Mouse (Mus musculus): ENCODE data around the gene Gm10037. TPM values are rescaled to one million over a fixed set of nuclear protein-coding genes. Genes with fewer than 3 reads are reported as not detected.

Gene Gm10037
- polyA plus RNA-seq, 1 experiment: 0.34 TPM

GRCm38 (mm10) chr13:67850361-67850760 is 19.5 kb downstream of the Gm10037 start:
- H3K27ac ChIP-seq (ENCODE audit: control insufficient read depth, insufficient read depth, low read length): no peak overlapping the region
- no peaks in the 10 kb centered on the region for H3K27me3 ChIP-seq (ENCODE audit: control insufficient read depth, insufficient read depth, low read length)
- DNase-seq: no peak
- no peaks in the 10 kb centered on the region for H3K4me1 ChIP-seq (replicated peaks; ENCODE audit: control insufficient read depth, insufficient read depth, low read length)
- no peak for TF ChIP-seq CTCF (IDR thresholded peaks at IDR 0.05; ENCODE audit: borderline replicate concordance, control insufficient read depth, extremely low read depth, insufficient read depth, low read length, poor library complexity)
- TF ChIP-seq POLR2A (IDR thresholded peaks at IDR 0.05; ENCODE audit: control insufficient read depth, extremely low read depth, insufficient read depth, low read length, poor library complexity): no peak
- no peak overlapping the region for H3K4me3 ChIP-seq (ENCODE audit: control insufficient read depth, insufficient read depth, low read length)
- H3K36me3 ChIP-seq (ENCODE audit: control insufficient read depth, insufficient read depth, low read length): no peaks in the 10 kb centered on the region
- 86% methylated on average over 3 of the region's 3 CpGs for WGBS

DNA sequence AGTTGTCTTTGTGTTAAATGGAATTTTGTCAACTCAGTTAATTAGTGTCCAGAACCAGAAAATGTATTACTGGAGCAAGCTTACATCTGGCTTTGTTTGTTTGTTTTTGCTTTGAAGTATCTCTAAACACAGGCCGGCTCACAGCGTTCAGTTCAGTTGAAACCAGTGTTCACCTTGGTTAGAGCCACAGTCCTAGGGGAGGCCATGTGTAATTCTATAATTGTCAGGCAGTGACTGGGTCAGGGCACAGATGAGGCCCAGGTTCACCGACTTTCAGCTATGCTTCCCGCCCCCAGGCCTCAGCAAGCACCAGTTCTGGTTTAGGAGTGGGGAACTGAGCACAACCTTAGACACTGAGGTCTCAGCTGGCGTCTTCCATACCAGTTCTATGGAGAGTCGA is 22.2 kb downstream of the Gm10037 start:
- no peaks in the 10 kb centered on the region for H3K4me1 ChIP-seq (replicated peaks; ENCODE audit: control insufficient read depth, insufficient read depth, low read length)
- TF ChIP-seq POLR2A (IDR thresholded peaks at IDR 0.05; ENCODE audit: control insufficient read depth, extremely low read depth, insufficient read depth, low read length, poor library complexity) (no peak), CTCF (IDR thresholded peaks at IDR 0.05; ENCODE audit: borderline replicate concordance, control insufficient read depth, extremely low read depth, insufficient read depth, low read length, poor library complexity) (no peak)
- 86% methylated on average over 6 of the region's 6 CpGs for WGBS
- H3K36me3 ChIP-seq (ENCODE audit: control insufficient read depth, insufficient read depth, low read length): no peaks in the 10 kb centered on the region
- H3K27me3 ChIP-seq (ENCODE audit: control insufficient read depth, insufficient read depth, low read length): no peaks in the 10 kb centered on the region
- no peak for DNase-seq
- H3K27ac ChIP-seq (ENCODE audit: control insufficient read depth, insufficient read depth, low read length): no peak overlapping the region
- no peak overlapping the region for H3K4me3 ChIP-seq (ENCODE audit: control insufficient read depth, insufficient read depth, low read length)

GRCm38 (mm10) chr13:67853983-67854382 is 23.1 kb downstream of the Gm10037 start:
- Histone ChIP-seq H3K27me3 (ENCODE audit: control insufficient read depth, insufficient read depth, low read length) (no peaks in the 10 kb centered on the region), H3K27ac (ENCODE audit: control insufficient read depth, insufficient read depth, low read length) (no peak overlapping the region), H3K4me3 (ENCODE audit: control insufficient read depth, insufficient read depth, low read length) (no peak overlapping the region), H3K36me3 (ENCODE audit: control insufficient read depth, insufficient read depth, low read length) (no peaks in the 10 kb centered on the region), H3K4me1 (replicated peaks; ENCODE audit: control insufficient read depth, insufficient read depth, low read length) (no peaks in the 10 kb centered on the region)
- TF ChIP-seq POLR2A (IDR thresholded peaks at IDR 0.05; ENCODE audit: control insufficient read depth, extremely low read depth, insufficient read depth, low read length, poor library complexity) (no peak), CTCF (IDR thresholded peaks at IDR 0.05; ENCODE audit: borderline replicate concordance, control insufficient read depth, extremely low read depth, insufficient read depth, low read length, poor library complexity) (no peak)
- WGBS: 87% methylated on average over 2 of the region's 2 CpGs
- no peak for DNase-seq

DNA sequence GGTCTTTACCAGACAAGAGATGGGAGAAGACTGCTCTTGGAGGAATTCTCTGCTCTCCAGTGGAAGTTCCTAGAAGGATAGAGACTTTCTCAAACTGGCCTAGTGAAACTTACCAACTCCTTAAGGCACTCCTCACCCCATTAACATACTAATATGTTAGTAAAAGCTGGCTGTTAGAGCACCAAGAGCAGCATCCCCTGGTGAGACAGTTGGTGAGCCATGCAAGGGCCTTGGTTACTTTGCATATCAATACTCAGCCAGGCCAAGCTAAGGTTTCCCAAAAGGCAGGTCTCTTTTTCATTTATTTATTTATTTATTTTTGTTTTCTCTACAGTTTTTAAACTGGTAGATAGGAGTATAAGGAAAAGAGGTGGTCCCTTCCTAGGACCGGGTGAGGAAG is 26.4 kb downstream of the Gm10037 start:
- no peak overlapping the region for H3K4me3 ChIP-seq (ENCODE audit: control insufficient read depth, insufficient read depth, low read length)
- H3K36me3 ChIP-seq (ENCODE audit: control insufficient read depth, insufficient read depth, low read length): no peaks in the 10 kb centered on the region
- H3K27me3 ChIP-seq (ENCODE audit: control insufficient read depth, insufficient read depth, low read length): no peaks in the 10 kb centered on the region
- no peak for DNase-seq
- H3K27ac ChIP-seq (ENCODE audit: control insufficient read depth, insufficient read depth, low read length): no peak overlapping the region
- WGBS: 50% methylated on average over 1 of the region's 1 CpGs
- no peak for TF ChIP-seq POLR2A (IDR thresholded peaks at IDR 0.05; ENCODE audit: control insufficient read depth, extremely low read depth, insufficient read depth, low read length, poor library complexity)
- TF ChIP-seq CTCF (IDR thresholded peaks at IDR 0.05; ENCODE audit: borderline replicate concordance, control insufficient read depth, extremely low read depth, insufficient read depth, low read length, poor library complexity): no peak
- H3K4me1 ChIP-seq (replicated peaks; ENCODE audit: control insufficient read depth, insufficient read depth, low read length): no peaks in the 10 kb centered on the region

- Histone ChIP-seq H3K36me3 (ENCODE audit: control insufficient read depth, insufficient read depth, low read length) (no peaks in the 10 kb centered on the region), H3K4me3 (ENCODE audit: control insufficient read depth, insufficient read depth, low read length) (no peak overlapping the region), H3K27me3 (ENCODE audit: control insufficient read depth, insufficient read depth, low read length) (no peaks in the 10 kb centered on the region), H3K4me1 (replicated peaks; ENCODE audit: control insufficient read depth, insufficient read depth, low read length) (no peaks in the 10 kb centered on the region), H3K27ac (ENCODE audit: control insufficient read depth, insufficient read depth, low read length) (no peak overlapping the region)
- DNase-seq: no peak
- TF ChIP-seq POLR2A (IDR thresholded peaks at IDR 0.05; ENCODE audit: control insufficient read depth, extremely low read depth, insufficient read depth, low read length, poor library complexity): no peak
- no peak for TF ChIP-seq CTCF (IDR thresholded peaks at IDR 0.05; ENCODE audit: borderline replicate concordance, control insufficient read depth, extremely low read depth, insufficient read depth, low read length, poor library complexity)
- WGBS: 90% methylated on average over 9 of the region's 9 CpGs
Measured at GRCm38 (mm10) chr13:67862508-67862907, 31.6 kb downstream of the Gm10037 start.

GRCm38 (mm10) chr13:67863026-67863425 is 32.1 kb downstream of the Gm10037 start, which contains the start of gene BC048507:
Gene BC048507 (plus strand): TSS chr13:67863326.
- H3K4me1 ChIP-seq (replicated peaks; ENCODE audit: control insufficient read depth, insufficient read depth, low read length): no peaks in the 10 kb centered on the region
- DNase-seq: no peak
- H3K36me3 ChIP-seq (ENCODE audit: control insufficient read depth, insufficient read depth, low read length): no peaks in the 10 kb centered on the region
- TF ChIP-seq POLR2A (IDR thresholded peaks at IDR 0.05; ENCODE audit: control insufficient read depth, extremely low read depth, insufficient read depth, low read length, poor library complexity) (no peak), CTCF (IDR thresholded peaks at IDR 0.05; ENCODE audit: borderline replicate concordance, control insufficient read depth, extremely low read depth, insufficient read depth, low read length, poor library complexity) (no peak)
- H3K27ac ChIP-seq (ENCODE audit: control insufficient read depth, insufficient read depth, low read length): no peak within 1 kb of the TSS
- no peak within 1 kb of the TSS for H3K4me3 ChIP-seq (ENCODE audit: control insufficient read depth, insufficient read depth, low read length)
- H3K27me3 ChIP-seq (ENCODE audit: control insufficient read depth, insufficient read depth, low read length): no peaks in the 10 kb centered on the region
- WGBS: 81% methylated on average over 11 of the region's 11 CpGs

DNA sequence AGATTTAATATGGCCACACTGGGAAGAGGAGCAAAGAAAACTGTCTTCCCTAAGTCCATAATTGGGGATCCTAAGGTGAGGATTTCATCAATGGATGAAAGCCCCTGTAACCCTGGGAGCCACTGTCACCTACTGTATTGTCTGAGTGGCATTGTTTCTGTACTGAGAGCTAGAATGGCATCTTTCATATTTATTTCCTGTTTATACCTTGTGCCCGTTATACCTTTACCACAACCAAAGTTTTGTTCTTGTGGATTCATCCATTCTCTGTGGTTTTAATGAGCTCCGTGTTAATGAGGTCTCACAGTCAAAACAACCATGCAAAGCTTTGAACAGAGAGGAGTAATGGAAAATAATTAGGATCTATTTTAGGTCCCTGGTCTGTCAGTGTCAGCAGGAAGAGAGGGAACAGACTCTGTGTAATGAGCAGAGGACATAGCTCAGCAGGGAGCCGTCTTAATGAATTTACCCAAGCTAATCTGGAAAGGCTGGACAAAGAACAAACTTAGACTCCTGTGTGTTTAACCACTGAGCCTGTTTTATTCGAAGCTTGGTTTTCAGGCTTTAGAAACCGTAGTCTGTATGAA is 34.0 kb downstream of the Gm10037 start:
- Histone ChIP-seq H3K27ac (ENCODE audit: control insufficient read depth, insufficient read depth, low read length) (no peak overlapping the region), H3K27me3 (ENCODE audit: control insufficient read depth, insufficient read depth, low read length) (no peaks in the 10 kb centered on the region), H3K4me3 (ENCODE audit: control insufficient read depth, insufficient read depth, low read length) (no peak overlapping the region), H3K4me1 (replicated peaks; ENCODE audit: control insufficient read depth, insufficient read depth, low read length) (no peaks in the 10 kb centered on the region), H3K36me3 (ENCODE audit: control insufficient read depth, insufficient read depth, low read length) (no peaks in the 10 kb centered on the region)
- TF ChIP-seq CTCF (IDR thresholded peaks at IDR 0.05; ENCODE audit: borderline replicate concordance, control insufficient read depth, extremely low read depth, insufficient read depth, low read length, poor library complexity) (no peak), POLR2A (IDR thresholded peaks at IDR 0.05; ENCODE audit: control insufficient read depth, extremely low read depth, insufficient read depth, low read length, poor library complexity) (no peak)
- DNase-seq: no peak
- WGBS: 75% methylated on average over 5 of the region's 5 CpGs
